Mouse (Mus musculus) thymus, adult 2 months (tissue): ENCODE results near the gene Vegfa.

Experiments used
- CTCF ChIP-seq: fragments of 200-500 bp; IDR thresholded peaks from 2 replicates; pipeline ENCODE4 v1.5.1; 2012; ENCODE audit warnings: mild to moderate bottlenecking, control low read depth, low read length, moderate library complexity, borderline replicate concordance; ENCODE audit not compliant: control insufficient read depth, poor library complexity, insufficient read depth; ENCODE audit errors: extremely low read depth
- POLR2A ChIP-seq: fragments of 200-500 bp; IDR thresholded peaks from 2 replicates; pipeline ENCODE4 v1.6.1; 2012; ENCODE audit warnings: mild to moderate bottlenecking, low read length, control low read depth, moderate library complexity; ENCODE audit not compliant: control insufficient read depth, poor library complexity, insufficient read depth; ENCODE audit errors: extremely low read depth

GRCm38 (mm10) chr17:46041679-46042078, 9.5 kb upstream of the Vegfa start:
- no peak for TF ChIP-seq CTCF
- TF ChIP-seq POLR2A = no peak
